20 mouse cellular contexts compared by ENCODE assay signal in genomic region chr5:28174086-28174485, GRCm38 (mm10). TPM values are rescaled to one million over a fixed set of nuclear protein-coding genes. Genes with fewer than 3 reads are reported as not detected.
DNase-seq lines count a peak whose midpoint lies in the region; ATAC-seq lines count a peak whose summit lies in the region.
"Had no signal": no experiment of that assay in that cellular context is flagged by ENCODE, and none has a peak within 500 bp of the region (broad histone marks: within the 10 kb centered on the region; RNA-seq: fewer than 3 reads in every experiment).

No protein-coding gene starts in this region.

- H3K4me2 ChIP-seq in hindbrain, embryonic 13.5 days: peak overlapping the region; percentile 23
- H3K4me2 ChIP-seq in midbrain, embryonic 12.5 days (replicated peaks): peak overlapping the region; percentile 48
- no peak overlapping the region for H3K4me2 ChIP-seq in forebrain, embryonic 11.5 days (ENCODE audit: low read depth, low read length, severe bottlenecking)
- H3K4me2 ChIP-seq: lung, embryonic 14.5 days had no signal

- H3K4me1 ChIP-seq in hindbrain, embryonic 13.5 days (replicated peaks): peaks cover 12% of the 10 kb centered on the region
- peaks cover 33% of the 10 kb centered on the region; the same call in 1 of the 2 replicates for H3K4me1 ChIP-seq in midbrain, embryonic 12.5 days
- H3K4me1 ChIP-seq in forebrain, embryonic 11.5 days (replicated peaks; ENCODE audit: control insufficient read depth, insufficient read depth, low read length): no peaks in the 10 kb centered on the region
- H3K4me1 ChIP-seq: neural tube, embryonic 12.5 days had no signal

- peak; percentile 34 to 54 for DNase-seq in cerebellum, postnatal 10 days
- DNase-seq in cerebellum, adult 11-12 months: no peak
- peak; percentile 26 for DNase-seq in embryo, embryonic 10.5 days (ENCODE audit: low spot score)
- no peak for DNase-seq in urinary bladder, adult 2 months (ENCODE audit: low spot score)
- no peak for DNase-seq in layer of hippocampus, adult 9-11 months
- DNase-seq in forebrain, embryonic 11.5 days (ENCODE audit: low spot score): no peak
- DNase-seq: adrenal gland, adult 8-10 months; gastrocnemius, postnatal 10 days; heart, adult 2 months; heart, postnatal 10 days; kidney, adult 8-10 months; lung, embryonic 14.5 days; lung, postnatal 4 days had no signal

- no peaks in the 10 kb centered on the region for H3K9me3 ChIP-seq in hindbrain, embryonic 13.5 days
- no peaks in the 10 kb centered on the region for H3K9me3 ChIP-seq in midbrain, embryonic 12.5 days
- H3K9me3 ChIP-seq in forebrain, embryonic 11.5 days (ENCODE audit: control insufficient read depth, low read length): no peaks in the 10 kb centered on the region
- H3K9me3 ChIP-seq: neural tube, embryonic 12.5 days had no signal

- H3K27me3 ChIP-seq in hindbrain, embryonic 13.5 days: peaks cover 95% of the 10 kb centered on the region
- peaks cover 90% of the 10 kb centered on the region for H3K27me3 ChIP-seq in midbrain, embryonic 12.5 days
- peaks cover 92% of the 10 kb centered on the region for H3K27me3 ChIP-seq in forebrain, embryonic 11.5 days (ENCODE audit: control insufficient read depth, insufficient read depth, low read length)
- H3K27me3 ChIP-seq: CH12.LX had no signal

- H3K27ac ChIP-seq in hindbrain, embryonic 13.5 days: peak overlapping the region; percentile 55
- peak overlapping the region; percentile 91 for H3K27ac ChIP-seq in midbrain, embryonic 12.5 days (replicated peaks)
- no peak overlapping the region for H3K27ac ChIP-seq in forebrain, embryonic 11.5 days (ENCODE audit: low read depth, low read length)
- H3K27ac ChIP-seq: heart, adult 2 months; neural tube, embryonic 12.5 days had no signal

- ATAC-seq in hindbrain, embryonic 13.5 days (ENCODE audit: low FRiP score): no peak
- no peak for ATAC-seq in midbrain, embryonic 12.5 days (ENCODE audit: low FRiP score, low read depth)
- no peak for ATAC-seq in forebrain, embryonic 11.5 days (replicated peaks; ENCODE audit: low FRiP score)
- ATAC-seq: inflammation-experienced regulatory T-cells, adult 6 months had no signal

- WGBS in hindbrain, embryonic 13.5 days: 2% methylated on average over 9 of the region's 9 CpGs
- WGBS in midbrain, embryonic 12.5 days: 2% methylated on average over 9 of the region's 9 CpGs
- 0% methylated on average over 9 of the region's 9 CpGs for WGBS in forebrain, embryonic 11.5 days

- H3K4me3 ChIP-seq in hindbrain, embryonic 13.5 days: no peak overlapping the region
- peak overlapping the region; percentile 26 for H3K4me3 ChIP-seq in midbrain, embryonic 12.5 days
- H3K4me3 ChIP-seq in forebrain, embryonic 11.5 days (ENCODE audit: low read depth, low read length): no peak overlapping the region
- H3K4me3 ChIP-seq: heart, adult 2 months; neural tube, embryonic 12.5 days had no signal

- no peaks in the 10 kb centered on the region for H3K36me3 ChIP-seq in hindbrain, embryonic 13.5 days
- no peaks in the 10 kb centered on the region for H3K36me3 ChIP-seq in midbrain, embryonic 12.5 days
- H3K36me3 ChIP-seq in forebrain, embryonic 11.5 days (ENCODE audit: control insufficient read depth, insufficient read depth, low read length): no peaks in the 10 kb centered on the region
- H3K36me3 ChIP-seq: neural tube, embryonic 12.5 days had no signal

- H3K9ac ChIP-seq in hindbrain, embryonic 13.5 days: no peak overlapping the region
- peak overlapping the region; percentile 46 for H3K9ac ChIP-seq in midbrain, embryonic 12.5 days (replicated peaks)
- no peak overlapping the region for H3K9ac ChIP-seq in forebrain, embryonic 11.5 days (ENCODE audit: low read length)
- H3K9ac ChIP-seq: lung, embryonic 14.5 days; neural tube, embryonic 12.5 days had no signal

RNA-seq across cellular contexts. Expression of gene En2, which starts 8.6 kb away (rescaled TPM):
- 0.58 and 0.71 TPM in 2 replicates for polyA plus RNA-seq in hindbrain, embryonic 13.5 days (2015; fragmentation: Nextera tagmentation; extraction: Ambion mirVana)
- polyA plus RNA-seq in midbrain, embryonic 12.5 days (2016; fragmentation: Nextera tagmentation; extraction: Ambion mirVana): 1.5 and 2.1 TPM in 2 replicates
- not detected in 2 replicates for polyA plus RNA-seq in urinary bladder, adult 2 months (2012; rRNA removed)
- not detected in 2 replicates for polyA plus RNA-seq in forebrain, embryonic 11.5 days (2014; fragmentation: Nextera tagmentation; extraction: Ambion mirVana)
- polyA plus RNA-seq: embryonic facial prominence, embryonic 14.5 days; heart, adult 2 months; inflammation-experienced regulatory T-cells, adult 6 months; large intestine, adult 2 months; lung, embryonic 14.5 days had no signal

Comparison
In these comparisons a context has a peak if more than half of its experiments do, and no peak if none do; other contexts are left out.
1. DNase-seq: peak in cerebellum, postnatal 10 days (2 of 2) and embryo, embryonic 10.5 days (single experiment); none in cerebellum, adult 11-12 months (single experiment), urinary bladder, adult 2 months (single experiment), layer of hippocampus, adult 9-11 months (single experiment) and forebrain, embryonic 11.5 days (single experiment).